Mouse (Mus musculus): Measurements from ENCODE around the gene Lmntd1. TPM values are rescaled to one million over a fixed set of nuclear protein-coding genes. Genes with fewer than 3 reads are reported as not detected.
A peak's percentile ranks its signal among the peaks of the same experiment; 100 is the strongest.

Gene Lmntd1
- polyA plus RNA-seq, 2 experiments = 0.79 to 0.88 TPM

DNA sequence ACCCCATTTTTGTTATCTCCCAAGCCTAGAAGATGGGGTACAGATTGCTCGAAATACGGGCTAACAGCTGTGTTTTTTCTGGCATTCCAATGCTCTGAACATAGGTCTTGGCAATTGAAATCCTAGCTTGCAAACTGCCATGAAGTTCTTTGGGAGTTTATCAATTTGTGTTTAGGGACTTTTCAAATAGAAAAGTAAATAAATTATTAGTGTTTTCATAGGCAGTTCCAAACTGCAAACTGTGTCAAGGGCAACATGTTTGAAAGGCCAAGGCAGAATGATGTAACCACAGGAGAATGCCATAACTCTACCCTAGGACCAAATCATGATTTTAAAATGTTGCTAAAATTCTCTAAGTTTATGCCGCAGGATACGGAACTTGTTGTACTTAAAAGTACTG lies 6.4 kb downstream of the Lmntd1 start:
- peaks cover 24% of the 10 kb centered on the region for H3K4me1 ChIP-seq (ENCODE audit: control insufficient read depth, insufficient read depth, low read length)
- no peak overlapping the region for H3K4me3 ChIP-seq (replicated peaks; ENCODE audit: low read length)
- no peaks in the 10 kb centered on the region for H3K9me3 ChIP-seq (ENCODE audit: control insufficient read depth, low read length)
- H3K27ac ChIP-seq (replicated peaks; ENCODE audit: low read depth, low read length) = 0 out of 2 replicates have a peak overlapping the region, but pooled peaks have one; percentile 13
- no peak overlapping the region for H3K4me2 ChIP-seq (replicated peaks; ENCODE audit: low read depth, low read length, severe bottlenecking)
- TF ChIP-seq POLR2A (IDR thresholded peaks at IDR 0.05; ENCODE audit: borderline replicate concordance, extremely low read depth, insufficient read depth, insufficient read length) = no peak
- WGBS = 63% methylated on average over 4 of the region's 4 CpGs
- H3K36me3 ChIP-seq (ENCODE audit: control insufficient read depth, insufficient read depth, low read length) = no peaks in the 10 kb centered on the region
- no peaks in the 10 kb centered on the region for H3K27me3 ChIP-seq (ENCODE audit: control insufficient read depth, insufficient read depth, low read length)
- DNase-seq (ENCODE audit: low spot score) = no peak
- H3K9ac ChIP-seq (ENCODE audit: low read depth, low read length, severe bottlenecking) = no peak overlapping the region
- no peak for ATAC-seq (ENCODE audit: low FRiP score, low read depth)

DNA sequence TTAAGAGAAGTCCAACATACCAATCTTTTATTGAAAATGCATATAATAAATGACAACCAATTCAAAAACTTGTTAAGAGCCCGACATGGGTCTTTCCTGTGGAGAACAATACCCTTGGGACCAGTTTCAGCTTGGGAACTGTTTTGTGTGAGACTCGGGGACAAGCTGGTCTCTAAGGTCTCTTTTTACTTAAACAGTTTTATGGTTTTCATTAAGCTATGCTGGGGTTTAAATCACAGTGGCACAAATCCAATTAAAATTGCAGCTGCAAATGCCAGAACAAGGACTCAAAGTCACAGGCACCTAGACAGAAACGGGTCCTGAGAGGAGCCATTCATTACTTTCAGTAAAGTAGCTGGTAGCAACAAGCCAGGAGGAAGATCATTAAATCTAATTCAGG lies 8.9 kb downstream of the Lmntd1 start:
- TF ChIP-seq POLR2A (IDR thresholded peaks at IDR 0.05; ENCODE audit: borderline replicate concordance, extremely low read depth, insufficient read depth, insufficient read length) = no peak
- no peak overlapping the region for H3K27ac ChIP-seq (replicated peaks; ENCODE audit: low read depth, low read length)
- H3K4me3 ChIP-seq (replicated peaks; ENCODE audit: low read length) = no peak overlapping the region
- DNase-seq (ENCODE audit: low spot score) = peak; percentile 48
- H3K36me3 ChIP-seq (ENCODE audit: control insufficient read depth, insufficient read depth, low read length) = no peaks in the 10 kb centered on the region
- no peaks in the 10 kb centered on the region for H3K9me3 ChIP-seq (ENCODE audit: control insufficient read depth, low read length)
- WGBS = 9% methylated on average over 3 of the region's 3 CpGs
- peaks cover 26% of the 10 kb centered on the region for H3K4me1 ChIP-seq (ENCODE audit: control insufficient read depth, insufficient read depth, low read length)
- H3K9ac ChIP-seq (ENCODE audit: low read depth, low read length, severe bottlenecking) = no peak overlapping the region
- no peaks in the 10 kb centered on the region for H3K27me3 ChIP-seq (ENCODE audit: control insufficient read depth, insufficient read depth, low read length)
- ATAC-seq (ENCODE audit: low FRiP score, low read depth) = peak; percentile 59; the same call in 1 of the 2 replicates
- H3K4me2 ChIP-seq (replicated peaks; ENCODE audit: low read depth, low read length, severe bottlenecking) = no peak overlapping the region

DNA sequence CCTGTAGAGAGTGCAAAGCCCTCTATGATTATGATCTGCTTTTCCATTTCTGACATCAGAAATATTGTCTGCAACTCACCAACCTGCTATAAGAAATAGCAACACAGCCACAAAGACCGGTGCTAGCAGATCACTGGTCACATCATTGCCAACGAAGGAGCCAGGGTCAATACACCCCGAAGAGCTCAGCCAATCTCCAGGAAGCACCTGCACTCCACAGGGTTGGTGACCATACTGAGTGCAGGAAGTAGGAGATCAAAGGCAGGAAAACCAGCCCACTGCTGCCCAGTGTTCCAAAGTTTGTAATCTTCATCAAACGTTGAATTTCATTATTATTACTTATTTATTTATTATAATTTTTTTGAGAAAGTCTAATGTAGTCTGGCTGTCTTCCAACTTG lies 9.5 kb downstream of the Lmntd1 start:
- DNase-seq (ENCODE audit: low spot score) (no peak), ATAC-seq (ENCODE audit: low FRiP score, low read depth) (no peak)
- no peak overlapping the region for H3K27ac ChIP-seq (replicated peaks; ENCODE audit: low read depth, low read length)
- peaks cover 26% of the 10 kb centered on the region for H3K4me1 ChIP-seq (ENCODE audit: control insufficient read depth, insufficient read depth, low read length)
- 25% methylated on average over 4 of the region's 4 CpGs for WGBS
- H3K9me3 ChIP-seq (ENCODE audit: control insufficient read depth, low read length) = no peaks in the 10 kb centered on the region
- TF ChIP-seq POLR2A (IDR thresholded peaks at IDR 0.05; ENCODE audit: borderline replicate concordance, extremely low read depth, insufficient read depth, insufficient read length) = no peak
- no peak overlapping the region for H3K4me3 ChIP-seq (replicated peaks; ENCODE audit: low read length)
- H3K27me3 ChIP-seq (ENCODE audit: control insufficient read depth, insufficient read depth, low read length) = no peaks in the 10 kb centered on the region
- H3K36me3 ChIP-seq (ENCODE audit: control insufficient read depth, insufficient read depth, low read length) = no peaks in the 10 kb centered on the region
- no peak overlapping the region for H3K9ac ChIP-seq (ENCODE audit: low read depth, low read length, severe bottlenecking)
- no peak overlapping the region for H3K4me2 ChIP-seq (replicated peaks; ENCODE audit: low read depth, low read length, severe bottlenecking)

DNA sequence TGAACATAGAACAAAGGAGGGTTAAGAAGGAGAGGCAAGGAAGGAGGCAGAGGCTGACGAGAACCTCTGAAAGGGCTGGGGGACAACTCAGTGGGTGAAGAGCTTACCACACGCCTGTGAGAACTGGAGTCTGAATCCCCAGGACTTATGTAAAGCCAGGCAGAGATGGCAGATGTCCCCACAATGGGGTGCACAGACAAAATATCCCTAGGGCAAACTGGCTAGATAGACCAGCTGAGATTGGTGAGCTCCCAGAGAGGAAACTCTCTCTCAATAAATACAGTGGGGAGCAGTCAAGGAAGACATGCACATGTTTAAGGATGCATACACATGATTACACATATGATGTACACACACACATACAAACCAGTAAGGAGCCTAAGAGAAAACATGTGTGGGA lies 10.0 kb downstream of the Lmntd1 start:
- no peak for DNase-seq (ENCODE audit: low spot score)
- no peak overlapping the region for H3K9ac ChIP-seq (ENCODE audit: low read depth, low read length, severe bottlenecking)
- no peak overlapping the region for H3K27ac ChIP-seq (replicated peaks; ENCODE audit: low read depth, low read length)
- no peak overlapping the region for H3K4me3 ChIP-seq (replicated peaks; ENCODE audit: low read length)
- H3K9me3 ChIP-seq (ENCODE audit: control insufficient read depth, low read length) = no peaks in the 10 kb centered on the region
- no peaks in the 10 kb centered on the region for H3K36me3 ChIP-seq (ENCODE audit: control insufficient read depth, insufficient read depth, low read length)
- ATAC-seq (ENCODE audit: low FRiP score, low read depth) = no peak
- no peak overlapping the region for H3K4me2 ChIP-seq (replicated peaks; ENCODE audit: low read depth, low read length, severe bottlenecking)
- 36% methylated on average over 2 of the region's 2 CpGs for WGBS
- H3K4me1 ChIP-seq (ENCODE audit: control insufficient read depth, insufficient read depth, low read length) = peaks cover 26% of the 10 kb centered on the region
- H3K27me3 ChIP-seq (ENCODE audit: control insufficient read depth, insufficient read depth, low read length) = no peaks in the 10 kb centered on the region
- TF ChIP-seq POLR2A (IDR thresholded peaks at IDR 0.05; ENCODE audit: borderline replicate concordance, extremely low read depth, insufficient read depth, insufficient read length) = no peak

DNA sequence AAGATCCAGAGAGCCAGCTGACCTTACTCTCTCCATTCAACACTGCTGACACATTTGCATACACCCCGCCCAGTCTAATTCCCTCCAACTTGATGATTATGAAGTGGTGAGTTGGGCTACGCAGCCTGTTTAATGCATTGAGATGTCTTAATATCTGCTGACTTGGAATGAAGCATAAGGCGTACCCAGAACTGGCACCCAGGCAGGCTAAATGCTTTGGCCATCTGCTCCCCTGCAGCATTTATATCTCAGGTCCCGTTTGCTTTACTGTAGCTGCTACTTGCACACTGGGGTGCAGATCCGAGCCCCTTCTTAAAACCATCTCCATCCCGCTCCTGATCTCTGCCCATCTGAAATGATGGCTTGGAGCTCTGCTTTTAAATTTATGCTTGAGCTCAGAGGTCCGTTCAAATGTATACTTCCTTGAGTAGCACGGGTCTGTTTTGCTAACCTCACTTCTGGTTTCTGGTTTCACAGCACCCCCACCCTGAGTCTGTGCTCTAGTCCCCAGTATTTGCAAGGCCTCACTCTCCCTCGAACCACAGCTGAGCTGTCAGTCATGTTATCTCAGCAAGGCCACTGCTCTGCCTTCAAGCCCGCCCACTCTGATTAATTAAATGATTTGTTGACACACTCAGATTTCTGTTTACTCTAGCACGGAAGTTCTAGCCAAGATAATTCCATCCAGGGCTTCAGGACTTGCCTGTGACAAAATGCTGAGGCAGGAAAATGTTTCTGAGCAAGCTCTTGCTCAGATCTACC lies 15.1 kb downstream of the Lmntd1 start:
- 51% methylated on average over 11 of the region's 11 CpGs for WGBS
- ATAC-seq (ENCODE audit: low FRiP score, low read depth) = no peak

More for the DNA sequence above, 15.1 kb downstream of the Lmntd1 start:
- Histone ChIP-seq H3K4me2 (replicated peaks; ENCODE audit: low read depth, low read length, severe bottlenecking) (no peak overlapping the region), H3K27me3 (ENCODE audit: control insufficient read depth, insufficient read depth, low read length) (no peaks in the 10 kb centered on the region), H3K36me3 (ENCODE audit: control insufficient read depth, insufficient read depth, low read length) (no peaks in the 10 kb centered on the region), H3K9me3 (ENCODE audit: control insufficient read depth, low read length) (no peaks in the 10 kb centered on the region), H3K27ac (replicated peaks; ENCODE audit: low read depth, low read length) (no peak overlapping the region), H3K4me3 (replicated peaks; ENCODE audit: low read length) (no peak overlapping the region), H3K9ac (ENCODE audit: low read depth, low read length, severe bottlenecking) (no peak overlapping the region), H3K4me1 (ENCODE audit: control insufficient read depth, insufficient read depth, low read length) (peaks cover 17% of the 10 kb centered on the region)
- no peak for TF ChIP-seq POLR2A (IDR thresholded peaks at IDR 0.05; ENCODE audit: borderline replicate concordance, extremely low read depth, insufficient read depth, insufficient read length)
- DNase-seq (ENCODE audit: low spot score) = no peak
